Mouse (Mus musculus) limb, embryonic 10.5 days (tissue): Measurements from ENCODE around the gene Cd7. TPM values are rescaled to one million over a fixed set of nuclear protein-coding genes. Genes with fewer than 3 reads are reported as not detected.
"Not testable (repeated sequence)": the region's sequence is repeated elsewhere in the genome, so short reads cannot be mapped to it uniquely, and the experiment has no call there.

Source experiments
- DNase-seq: peaks from one replicate; pipeline ENCODE4 v3.0.0-alpha.2; 2017; ENCODE audit warnings: low spot score
- H3K27ac ChIP-seq: fragments of 300-500 bp; sonication (generic); 2 replicates; pipeline ENCODE4 v1.5.1; 2016; ENCODE audit warnings: mild to moderate bottlenecking
- H3K27me3 ChIP-seq: fragments of 300-500 bp; sonication (generic); 2 replicates; pipeline ENCODE4 v1.6.1; 2016; ENCODE audit warnings: low read depth, mild to moderate bottlenecking; ENCODE audit not compliant: poor library complexity, severe bottlenecking
- H3K36me3 ChIP-seq: fragments of 300-500 bp; sonication (generic); 2 replicates; pipeline ENCODE4 v1.6.1; 2016; ENCODE audit warnings: mild to moderate bottlenecking, moderate library complexity
- H3K4me1 ChIP-seq: fragments of 300-500 bp; sonication (generic); 2 replicates; pipeline ENCODE4 v1.6.1; 2016
- H3K4me3 ChIP-seq: fragments of 300-500 bp; sonication (generic); 2 replicates; pipeline ENCODE4 v1.5.1; 2016; ENCODE audit warnings: mild to moderate bottlenecking, moderate library complexity
- H3K9me3 ChIP-seq: fragments of 300-500 bp; sonication (generic); replicated peaks from 2 replicates; pipeline ENCODE4 v1.6.1; 2016; ENCODE audit warnings: mild to moderate bottlenecking
- WGBS: fragments of 180-500 bp; shearing (Covaris S2); methylation state at CpG from one replicate; pipeline ENCODE4 v1.1.7; 2016; 5-methylcytosine and 5-hydroxymethylcytosine counted together
- polyA plus RNA-seq: library from polyadenylated mRNA; unstranded; fragments of >200 nt; fragmentation: Nextera tagmentation; extraction: Ambion mirVana; gene quantifications from 2 replicates; pipeline ENCODE4 v1.2.1, GENCODE M21; 2016

The Cd7 gene
- polyA plus RNA-seq, 1 experiment from 2014 or later = not detected

GRCm38 (mm10) chr11:121060401-121061067 is 21.3 kb upstream of the Cd7 start:
- not testable (repeated sequence) for H3K4me1 ChIP-seq, H3K9me3 ChIP-seq, H3K4me3 ChIP-seq, H3K27ac ChIP-seq, H3K27me3 ChIP-seq, DNase-seq, H3K36me3 ChIP-seq
- 91% methylated on average over 6 of the region's 6 CpGs for WGBS

GRCm38 (mm10) chr11:121059471-121059870 is 20.3 kb upstream of the Cd7 start:
- H3K36me3 ChIP-seq = no peaks in the 10 kb centered on the region
- H3K27ac ChIP-seq = no peak overlapping the region
- no peaks in the 10 kb centered on the region for H3K9me3 ChIP-seq
- no peak overlapping the region for H3K4me3 ChIP-seq
- H3K4me1 ChIP-seq = no peaks in the 10 kb centered on the region
- no peaks in the 10 kb centered on the region for H3K27me3 ChIP-seq
- no peak for DNase-seq
- 92% methylated on average over 4 of the region's 4 CpGs for WGBS

- WGBS = 91% methylated on average over 4 of the region's 4 CpGs
- Histone ChIP-seq H3K27me3 (no peaks in the 10 kb centered on the region), H3K36me3 (no peaks in the 10 kb centered on the region), H3K4me3 (no peak overlapping the region), H3K27ac (no peak overlapping the region), H3K4me1 (0 out of 2 replicates have a peak, but pooled peaks cover under 1% of the 10 kb centered on the region), H3K9me3 (no peaks in the 10 kb centered on the region)
- DNase-seq = no peak
These were observed 19.7 kb upstream of the Cd7 start for GRCm38 (mm10) chr11:121058956-121059355.

GRCm38 (mm10) chr11:121058122-121058521 is 18.9 kb upstream of the Cd7 start:
- H3K9me3 ChIP-seq = no peaks in the 10 kb centered on the region
- no peaks in the 10 kb centered on the region for H3K36me3 ChIP-seq
- no peak overlapping the region for H3K4me3 ChIP-seq
- no peak for DNase-seq
- no peaks in the 10 kb centered on the region for H3K27me3 ChIP-seq
- 86% methylated on average over 5 of the region's 5 CpGs for WGBS
- 0 out of 2 replicates have a peak, but pooled peaks cover 4% of the 10 kb centered on the region for H3K4me1 ChIP-seq
- no peak overlapping the region for H3K27ac ChIP-seq

- 76% methylated on average over 7 of the region's 7 CpGs for WGBS
- no peaks in the 10 kb centered on the region for H3K27me3 ChIP-seq
- H3K36me3 ChIP-seq = no peaks in the 10 kb centered on the region
- H3K4me3 ChIP-seq = no peak overlapping the region
- H3K4me1 ChIP-seq = 0 out of 2 replicates have a peak, but pooled peaks cover 4% of the 10 kb centered on the region
- H3K27ac ChIP-seq = no peak overlapping the region
- no peaks in the 10 kb centered on the region for H3K9me3 ChIP-seq
- DNase-seq = no peak
These were observed 17.5 kb upstream of the Cd7 start for GRCm38 (mm10) chr11:121056536-121057236.

GRCm38 (mm10) chr11:121053536-121053935 is 14.3 kb upstream of the Cd7 start:
- 19% methylated on average over 8 of the region's 8 CpGs for WGBS
- DNase-seq = peak; percentile 88
- no peak overlapping the region for H3K27ac ChIP-seq

GRCm38 (mm10) chr11:121052387-121052786 is 13.2 kb upstream of the Cd7 start:
- Histone ChIP-seq H3K36me3 (no peaks in the 10 kb centered on the region), H3K9me3 (no peaks in the 10 kb centered on the region), H3K27me3 (no peaks in the 10 kb centered on the region), H3K4me1 (peaks cover 12% of the 10 kb centered on the region), H3K4me3 (no peak overlapping the region), H3K27ac (no peak overlapping the region)
- DNase-seq = no peak
- 72% methylated on average over 4 of the region's 4 CpGs for WGBS

More at GRCm38 (mm10) chr11:121053536-121053935, 14.3 kb upstream of the Cd7 start:
- Histone ChIP-seq H3K36me3 (no peaks in the 10 kb centered on the region), H3K27me3 (no peaks in the 10 kb centered on the region), H3K9me3 (no peaks in the 10 kb centered on the region), H3K4me1 (0 out of 2 replicates have a peak, but pooled peaks cover 4% of the 10 kb centered on the region), H3K4me3 (no peak overlapping the region)

- H3K4me3 ChIP-seq = no peak overlapping the region
- no peaks in the 10 kb centered on the region for H3K9me3 ChIP-seq
- WGBS = 78% methylated on average over 1 of the region's 1 CpGs
- no peaks in the 10 kb centered on the region for H3K27me3 ChIP-seq
- DNase-seq = no peak
- H3K4me1 ChIP-seq = peaks cover 15% of the 10 kb centered on the region
- no peaks in the 10 kb centered on the region for H3K36me3 ChIP-seq
- no peak overlapping the region for H3K27ac ChIP-seq
These were observed 12.6 kb upstream of the Cd7 start for GRCm38 (mm10) chr11:121051793-121052192.

- Histone ChIP-seq H3K27ac (no peak overlapping the region), H3K27me3 (no peaks in the 10 kb centered on the region; the same call in 1 of the 2 replicates), H3K4me3 (no peak overlapping the region), H3K36me3 (no peaks in the 10 kb centered on the region), H3K9me3 (no peaks in the 10 kb centered on the region), H3K4me1 (peaks cover 15% of the 10 kb centered on the region)
- 67% methylated on average over 1 of the region's 1 CpGs for WGBS
- no peak for DNase-seq
These were observed 10.6 kb upstream of the Cd7 start for GRCm38 (mm10) chr11:121049840-121050239.

GRCm38 (mm10) chr11:121047826-121048399 is 8.7 kb upstream of the Cd7 start:
- H3K27me3 ChIP-seq = no peaks in the 10 kb centered on the region; the same call in 1 of the 2 replicates
- peak; percentile 38 for DNase-seq
- H3K36me3 ChIP-seq = no peaks in the 10 kb centered on the region
- WGBS = 27% methylated on average over 2 of the region's 2 CpGs
- no peaks in the 10 kb centered on the region for H3K9me3 ChIP-seq
- no peak overlapping the region for H3K4me3 ChIP-seq
- H3K4me1 ChIP-seq = peaks cover 11% of the 10 kb centered on the region
- H3K27ac ChIP-seq = no peak overlapping the region

GRCm38 (mm10) chr11:121045286-121045685 is 6.1 kb upstream of the Cd7 start:
- WGBS = 79% methylated on average over 1 of the region's 1 CpGs
- H3K4me1 ChIP-seq = peaks cover 11% of the 10 kb centered on the region
- no peak overlapping the region for H3K4me3 ChIP-seq
- no peak overlapping the region for H3K27ac ChIP-seq
- no peak for DNase-seq
- no peaks in the 10 kb centered on the region for H3K9me3 ChIP-seq
- H3K36me3 ChIP-seq = no peaks in the 10 kb centered on the region
- no peaks in the 10 kb centered on the region; the same call in 1 of the 2 replicates for H3K27me3 ChIP-seq

- not testable (repeated sequence) for H3K4me3 ChIP-seq, H3K9me3 ChIP-seq, H3K27ac ChIP-seq, DNase-seq, H3K4me1 ChIP-seq, H3K36me3 ChIP-seq, H3K27me3 ChIP-seq
- WGBS = 53% methylated on average over 1 of the region's 1 CpGs
These were observed 3.8 kb upstream of the Cd7 start for GRCm38 (mm10) chr11:121043025-121043424.

GRCm38 (mm10) chr11:121042480-121042879 is 3.3 kb upstream of the Cd7 start:
- no peaks in the 10 kb centered on the region for H3K36me3 ChIP-seq
- no peaks in the 10 kb centered on the region; the same call in 1 of the 2 replicates for H3K27me3 ChIP-seq
- H3K4me1 ChIP-seq = peaks cover 4% of the 10 kb centered on the region
- no peaks in the 10 kb centered on the region for H3K9me3 ChIP-seq
- DNase-seq = no peak
- H3K27ac ChIP-seq = no peak overlapping the region
- H3K4me3 ChIP-seq = no peak overlapping the region
- WGBS = 83% methylated on average over 4 of the region's 4 CpGs
